Comparison of ENCODE assay signal across 21 mouse cellular contexts in the genomic region with DNA sequence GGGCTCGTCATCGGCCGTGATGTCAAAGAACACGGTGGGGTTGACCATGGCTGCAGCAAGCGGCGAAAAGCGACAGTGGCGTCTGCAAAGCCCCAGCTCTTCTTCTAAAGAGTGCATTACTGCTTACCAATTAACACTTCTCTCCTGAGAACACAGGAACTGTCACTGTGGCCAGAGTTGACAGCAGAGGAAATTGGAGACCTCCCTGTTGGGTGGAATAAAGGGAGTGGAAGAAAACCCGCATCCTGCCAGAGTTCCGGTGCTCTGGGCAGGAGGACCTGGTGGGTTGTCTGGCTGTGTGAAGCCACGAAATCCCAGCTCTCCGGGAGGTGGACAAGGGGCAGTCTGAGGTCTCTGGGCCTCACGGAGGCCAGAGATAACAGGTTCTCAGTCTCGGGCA.
DNase-seq lines count a peak whose midpoint lies in the region; ATAC-seq lines count a peak whose summit lies in the region.
"Had no signal": no experiment of that assay in that cellular context is flagged by ENCODE, and none has a peak within 500 bp of the region (broad histone marks: within the 10 kb centered on the region; RNA-seq: fewer than 3 reads in every experiment).

No protein-coding gene starts in this region.

- peak; percentile 59 for DNase-seq in 416B (ENCODE audit: low read depth)
- no peak for DNase-seq in layer of hippocampus, adult 9-10 months (ENCODE audit: low spot score)
- DNase-seq in liver = no peak
- DNase-seq in frontal cortex, adult 2 months (ENCODE audit: extremely low spot score in 1 of 2, low spot score in 1 of 2) = no peak
- DNase-seq in kidney, adult 9 months = no peak
- DNase-seq: adrenal gland, adult 2 months; adrenal gland, adult 8-10 months; adrenal gland, postnatal 10 days; adrenal gland, postnatal 14 days; adrenal gland, postnatal 25 days; adrenal gland, postnatal 36 days; B cell, adult 2 months; cerebellum, adult 11 months; cerebellum, adult 11-12 months; cerebellum, adult 18-20 months had no signal

- peak; percentile 97 for ATAC-seq in common myeloid progenitor, adult 5-6 weeks (replicated peaks; ENCODE audit: low read depth, poor library complexity, severe bottlenecking)
- peak; percentile 91 to 97 for ATAC-seq in hematopoietic stem cell, adult 5-6 weeks (replicated peaks in 1 of 2; ENCODE audit: insufficient read depth in 1 of 2, low FRiP score in 2 of 2, low TSS enrichment in 1 of 2, low read depth in 1 of 2, poor library complexity in 2 of 2, severe bottlenecking in 2 of 2)
- 0 out of 2 replicates have a peak, but pooled peaks have one; percentile 34 for ATAC-seq in megakaryocyte progenitor cell, adult 5-6 weeks (replicated peaks; ENCODE audit: poor library complexity)
- ATAC-seq: activated CD4-positive, CD25-positive, alpha-beta regulatory T cell, adult 4 months; CD4-positive, CD25-positive, alpha-beta regulatory T cell, adult 4 months; Patski had no signal

Comparison
In these comparisons a context has a peak if more than half of its experiments do, and no peak if none do; other contexts are left out.
1. ATAC-seq: peak in every context shown above with its lines; median percentile 97 in common myeloid progenitor, adult 5-6 weeks; 94 in hematopoietic stem cell, adult 5-6 weeks; 34 in megakaryocyte progenitor cell, adult 5-6 weeks.